Mouse (Mus musculus): Measurements from ENCODE around the gene Dnajc11.

- TF ChIP-seq CTCF (IDR thresholded peaks at IDR 0.05; ENCODE audit: control insufficient read depth, insufficient read depth, insufficient read length), result no peak
- no peak for TF ChIP-seq MYOD1 (IDR thresholded peaks at IDR 0.05; ENCODE audit: control insufficient read depth, insufficient read length, low read depth)
- TF ChIP-seq MAX (IDR thresholded peaks at IDR 0.05), result no peak
- TF ChIP-seq FOSL1 (IDR thresholded peaks at IDR 0.05; ENCODE audit: insufficient read depth, low read length, poor library complexity, severe bottlenecking), result no peak
- TF ChIP-seq USF1 (IDR thresholded peaks at IDR 0.05; ENCODE audit: low read depth), result no peak
Measured at GRCm38 (mm10) chr4:152019073-152019472, 85.6 kb downstream of the Dnajc11 start.

Data from C2C12 (cell line).